Mouse (Mus musculus) intestine, embryonic 15.5 days (tissue): ENCODE results near the gene Pcid2. TPM values are rescaled to one million over a fixed set of nuclear protein-coding genes. Genes with fewer than 3 reads are reported as not detected.
A peak's percentile ranks its signal among the peaks of the same experiment; 100 is the strongest.

Experiments
- ATAC-seq: fragments of 200-750 bp; cut with Nextera tagmentation; 2 replicates; pipeline ENCODE4 v1.8.0; 2017; ENCODE audit warnings: moderate TSS enrichment, moderate library complexity
- H3K27ac ChIP-seq: fragments of 300-500 bp; sonication (generic); 2 replicates; pipeline ENCODE4 v1.5.1; 2015; ENCODE audit warnings: mild to moderate bottlenecking, inconsistent platforms
- H3K27me3 ChIP-seq: fragments of 300-500 bp; sonication (generic); replicated peaks from 2 replicates; pipeline ENCODE4 v1.6.1; 2015; ENCODE audit warnings: inconsistent platforms
- H3K36me3 ChIP-seq: fragments of 300-500 bp; sonication (generic); 2 replicates; pipeline ENCODE4 v1.6.1; 2015; ENCODE audit warnings: inconsistent platforms
- H3K4me1 ChIP-seq: fragments of 300-500 bp; sonication (generic); replicated peaks from 2 replicates; pipeline ENCODE4 v1.6.1; 2015; ENCODE audit warnings: inconsistent platforms
- H3K4me2 ChIP-seq: fragments of 300-500 bp; sonication (generic); replicated peaks from 2 replicates; pipeline ENCODE4 v1.6.1; 2015; ENCODE audit warnings: mild to moderate bottlenecking, inconsistent platforms
- H3K4me3 ChIP-seq: fragments of 300-500 bp; sonication (generic); replicated peaks from 2 replicates; pipeline ENCODE4 v1.5.1; 2015; ENCODE audit warnings: inconsistent platforms
- H3K9ac ChIP-seq: fragments of 300-500 bp; sonication (generic); 2 replicates; pipeline ENCODE4 v1.6.1; 2015; ENCODE audit warnings: inconsistent platforms
- H3K9me3 ChIP-seq: fragments of 300-500 bp; sonication (generic); 2 replicates; pipeline ENCODE4 v1.6.1; 2016; ENCODE audit warnings: inconsistent platforms
- WGBS: fragments of 180-500 bp; shearing (Covaris S2); methylation state at CpG from one replicate; pipeline ENCODE4 v1.1.7; 2015; 5-methylcytosine and 5-hydroxymethylcytosine counted together
- polyA plus RNA-seq: library from polyadenylated mRNA; unstranded; fragments of >200 nt; fragmentation: Nextera tagmentation; extraction: Ambion mirVana; gene quantifications from 2 replicates; pipeline ENCODE4 v1.2.1, GENCODE M21; 2015

Pcid2 gene
- polyA plus RNA-seq, 1 experiment from 2014 or later, result 36.7 TPM

GRCm38 (mm10) chr8:13073255-13073654 is 32.0 kb downstream of the Pcid2 start:
- ATAC-seq, result no peak
- no peaks in the 10 kb centered on the region for H3K9me3 ChIP-seq
- H3K4me2 ChIP-seq, result no peak overlapping the region
- no peak overlapping the region for H3K27ac ChIP-seq
- H3K9ac ChIP-seq, result no peak overlapping the region
- 79% methylated on average over 11 of the region's 11 CpGs for WGBS
- no peaks in the 10 kb centered on the region for H3K27me3 ChIP-seq
- no peak overlapping the region for H3K4me3 ChIP-seq
- H3K36me3 ChIP-seq, result peaks cover 24% of the 10 kb centered on the region
- H3K4me1 ChIP-seq, result no peaks in the 10 kb centered on the region

- WGBS, result 55% methylated on average over 16 of the region's 16 CpGs
- H3K27me3 ChIP-seq, result no peaks in the 10 kb centered on the region
- 0 out of 2 replicates have a peak, but pooled peaks have one; percentile 30 for ATAC-seq
Observed at GRCm38 (mm10) chr8:13063112-13063511, 42.1 kb downstream of the Pcid2 start.

GRCm38 (mm10) chr8:13060441-13061150 is 44.7 kb downstream of the Pcid2 start, which contains the start of gene Proz:
Gene Proz (plus strand): TSS chr8:13060914.
- no peak within 1 kb of the TSS for H3K9ac ChIP-seq
- no peak within 1 kb of the TSS for H3K4me3 ChIP-seq
- peak within 1 kb of the TSS; percentile 69; the same call in 1 of the 2 replicates for H3K27ac ChIP-seq
- no peaks in the 10 kb centered on the region for H3K36me3 ChIP-seq
- H3K9me3 ChIP-seq, result no peaks in the 10 kb centered on the region
- H3K4me1 ChIP-seq, result no peaks in the 10 kb centered on the region
- no peaks in the 10 kb centered on the region for H3K27me3 ChIP-seq
- peak within 1 kb of the TSS; percentile 23; the same call in 1 of the 2 replicates for H3K4me2 ChIP-seq
- peak; percentile 92 for ATAC-seq
- WGBS, result 62% methylated on average over 17 of the region's 17 CpGs

More at GRCm38 (mm10) chr8:13063112-13063511, 42.1 kb downstream of the Pcid2 start:
- Histone ChIP-seq H3K27ac (no peak overlapping the region), H3K9ac (no peak overlapping the region), H3K4me2 (no peak overlapping the region), H3K4me3 (no peak overlapping the region), H3K36me3 (no peaks in the 10 kb centered on the region), H3K4me1 (no peaks in the 10 kb centered on the region), H3K9me3 (no peaks in the 10 kb centered on the region)

- H3K36me3 ChIP-seq, result no peaks in the 10 kb centered on the region
- ATAC-seq, result no peak
- no peak overlapping the region for H3K4me3 ChIP-seq
- H3K4me1 ChIP-seq, result no peaks in the 10 kb centered on the region
- no peak overlapping the region for H3K27ac ChIP-seq
- 75% methylated on average over 4 of the region's 4 CpGs for WGBS
- H3K9ac ChIP-seq, result no peak overlapping the region
- H3K27me3 ChIP-seq, result no peaks in the 10 kb centered on the region
- H3K4me2 ChIP-seq, result no peak overlapping the region
- no peaks in the 10 kb centered on the region for H3K9me3 ChIP-seq
Observed at GRCm38 (mm10) chr8:13057351-13057750, 47.9 kb downstream of the Pcid2 start.

GRCm38 (mm10) chr8:13050550-13050949 is 54.7 kb downstream of the Pcid2 start:
- no peaks in the 10 kb centered on the region for H3K9me3 ChIP-seq
- H3K27me3 ChIP-seq, result no peaks in the 10 kb centered on the region
- no peaks in the 10 kb centered on the region for H3K36me3 ChIP-seq
- no peak overlapping the region for H3K27ac ChIP-seq
- H3K4me2 ChIP-seq, result no peak overlapping the region
- 82% methylated on average over 10 of the region's 10 CpGs for WGBS
- no peak for ATAC-seq
- no peak overlapping the region for H3K4me3 ChIP-seq
- H3K4me1 ChIP-seq, result no peaks in the 10 kb centered on the region
- H3K9ac ChIP-seq, result no peak overlapping the region

- 56% methylated on average over 5 of the region's 5 CpGs for WGBS
- ATAC-seq, result no peak
- H3K36me3 ChIP-seq, result no peaks in the 10 kb centered on the region
- H3K4me3 ChIP-seq, result no peak overlapping the region
- H3K4me1 ChIP-seq, result no peaks in the 10 kb centered on the region
- H3K27ac ChIP-seq, result no peak overlapping the region
- no peaks in the 10 kb centered on the region for H3K9me3 ChIP-seq
- H3K27me3 ChIP-seq, result no peaks in the 10 kb centered on the region
- no peak overlapping the region for H3K4me2 ChIP-seq
- H3K9ac ChIP-seq, result no peak overlapping the region
Observed at GRCm38 (mm10) chr8:13047652-13048051, 57.6 kb downstream of the Pcid2 start.

- H3K4me3 ChIP-seq, result no peak overlapping the region
- WGBS, result 81% methylated on average over 4 of the region's 4 CpGs
Observed at GRCm38 (mm10) chr8:13041459-13041858, 63.8 kb downstream of the Pcid2 start.

GRCm38 (mm10) chr8:13039054-13039453 is 66.2 kb downstream of the Pcid2 start:
- no peak for ATAC-seq
- WGBS, result 83% methylated on average over 6 of the region's 6 CpGs
- Histone ChIP-seq H3K9ac (no peak overlapping the region), H3K27ac (no peak overlapping the region), H3K4me1 (0 out of 2 replicates have a peak, but pooled peaks cover 3% of the 10 kb centered on the region), H3K4me3 (no peak overlapping the region), H3K9me3 (no peaks in the 10 kb centered on the region), H3K36me3 (no peaks in the 10 kb centered on the region), H3K4me2 (no peak overlapping the region), H3K27me3 (no peaks in the 10 kb centered on the region)

More at GRCm38 (mm10) chr8:13041459-13041858, 63.8 kb downstream of the Pcid2 start:
- H3K27ac ChIP-seq, result no peak overlapping the region
- no peaks in the 10 kb centered on the region for H3K9me3 ChIP-seq
- H3K27me3 ChIP-seq, result no peaks in the 10 kb centered on the region
- no peak overlapping the region for H3K4me2 ChIP-seq
- H3K9ac ChIP-seq, result no peak overlapping the region
- H3K36me3 ChIP-seq, result no peaks in the 10 kb centered on the region
- H3K4me1 ChIP-seq, result 0 out of 2 replicates have a peak, but pooled peaks cover 3% of the 10 kb centered on the region
- ATAC-seq, result no peak

GRCm38 (mm10) chr8:13037569-13037968 is 67.7 kb downstream of the Pcid2 start:
- Histone ChIP-seq H3K4me3 (no peak overlapping the region), H3K27ac (no peak overlapping the region), H3K27me3 (no peaks in the 10 kb centered on the region), H3K36me3 (no peaks in the 10 kb centered on the region), H3K9ac (no peak overlapping the region), H3K4me1 (0 out of 2 replicates have a peak, but pooled peaks cover 3% of the 10 kb centered on the region), H3K9me3 (no peaks in the 10 kb centered on the region), H3K4me2 (no peak overlapping the region)
- peak; percentile 80 for ATAC-seq
- 25% methylated on average over 5 of the region's 5 CpGs for WGBS

- H3K36me3 ChIP-seq, result no peaks in the 10 kb centered on the region
- H3K27ac ChIP-seq, result no peak within 1 kb of the TSS
- H3K9me3 ChIP-seq, result no peaks in the 10 kb centered on the region
- H3K4me1 ChIP-seq, result 0 out of 2 replicates have a peak, but pooled peaks cover 3% of the 10 kb centered on the region
- ATAC-seq, result peak; percentile 55
- H3K4me2 ChIP-seq, result no peak within 1 kb of the TSS
- no peak within 1 kb of the TSS for H3K9ac ChIP-seq
- WGBS, result 61% methylated on average over 7 of the region's 7 CpGs
- H3K4me3 ChIP-seq, result no peak within 1 kb of the TSS
- H3K27me3 ChIP-seq, result no peaks in the 10 kb centered on the region
Observed at GRCm38 (mm10) chr8:13037015-13037414, 68.2 kb downstream of the Pcid2 start, which contains the start of gene F10. Gene F10 (plus strand): TSS chr8:13037308.

GRCm38 (mm10) chr8:13036346-13036812 is 68.9 kb downstream of the Pcid2 start:
- Histone ChIP-seq H3K9me3 (no peaks in the 10 kb centered on the region), H3K27ac (no peak overlapping the region), H3K36me3 (no peaks in the 10 kb centered on the region), H3K27me3 (no peaks in the 10 kb centered on the region), H3K9ac (no peak overlapping the region), H3K4me3 (no peak overlapping the region), H3K4me2 (no peak overlapping the region), H3K4me1 (0 out of 2 replicates have a peak, but pooled peaks cover 3% of the 10 kb centered on the region)
- 94% methylated on average over 10 of the region's 10 CpGs for WGBS
- no peak for ATAC-seq

GRCm38 (mm10) chr8:13028482-13028881 is 76.8 kb downstream of the Pcid2 start:
- 77% methylated on average over 5 of the region's 5 CpGs for WGBS
- Histone ChIP-seq H3K4me2 (no peak overlapping the region), H3K4me3 (no peak overlapping the region), H3K9me3 (no peaks in the 10 kb centered on the region), H3K4me1 (no peaks in the 10 kb centered on the region), H3K36me3 (no peaks in the 10 kb centered on the region), H3K27me3 (no peaks in the 10 kb centered on the region), H3K27ac (no peak overlapping the region), H3K9ac (no peak overlapping the region)
- ATAC-seq, result no peak

- no peak overlapping the region for H3K4me3 ChIP-seq
- H3K9me3 ChIP-seq, result no peaks in the 10 kb centered on the region
- H3K9ac ChIP-seq, result no peak overlapping the region
- 78% methylated on average over 5 of the region's 5 CpGs for WGBS
- ATAC-seq, result no peak
- H3K36me3 ChIP-seq, result no peaks in the 10 kb centered on the region
- no peaks in the 10 kb centered on the region for H3K4me1 ChIP-seq
- H3K27me3 ChIP-seq, result no peaks in the 10 kb centered on the region
- H3K4me2 ChIP-seq, result no peak overlapping the region
- H3K27ac ChIP-seq, result no peak overlapping the region
Observed at GRCm38 (mm10) chr8:13027615-13028014, 77.6 kb downstream of the Pcid2 start.
